Mouse (Mus musculus): ENCODE data around the gene Dhx34.

Gene Dhx34

GRCm38 (mm10) chr7:16210862-16211365 lies 10.9 kb downstream of the Dhx34 start:
- DNase-seq (ENCODE audit: low spot score in 2 of 2), result no peak

DNA sequence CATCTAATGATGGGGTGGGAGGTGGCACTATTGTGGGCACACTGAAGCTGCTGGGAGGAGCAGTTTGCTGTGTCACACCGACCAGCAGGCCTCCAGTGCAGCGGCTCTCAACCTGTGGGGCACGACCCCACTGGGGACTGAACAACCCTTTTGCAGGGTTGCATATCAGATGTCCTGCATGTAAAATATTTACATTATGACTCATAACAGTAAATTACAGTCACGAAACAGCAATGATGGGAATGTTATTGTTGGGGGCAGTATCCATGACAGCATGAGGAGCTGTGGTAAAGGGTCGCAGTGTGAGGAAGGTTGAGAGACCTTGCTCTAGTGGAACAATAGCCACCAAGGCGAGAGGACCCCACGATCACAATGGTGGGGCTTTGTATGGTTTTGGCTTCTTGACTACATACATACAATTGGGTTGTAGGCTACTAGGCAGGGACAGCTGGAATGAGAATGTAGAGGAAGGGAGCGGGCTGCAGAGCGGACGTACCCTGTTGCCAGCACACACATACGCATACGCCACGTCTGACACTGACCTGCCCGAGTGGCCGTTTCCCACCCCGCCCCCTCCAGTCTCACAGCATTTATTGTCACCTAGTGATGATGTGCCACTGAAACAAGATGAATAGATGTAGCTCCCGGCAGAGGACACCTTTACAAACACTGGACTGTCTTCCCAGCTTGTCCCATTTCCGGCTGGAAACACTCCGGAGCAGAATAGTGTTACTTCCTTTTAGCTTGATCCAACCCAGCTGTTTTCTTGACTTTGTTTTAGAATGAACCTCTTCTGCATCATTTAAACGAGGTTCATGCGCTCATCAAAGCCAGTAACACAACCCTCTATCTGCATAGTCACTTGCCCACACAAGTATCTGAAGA lies 12.8 kb downstream of the Dhx34 start:
- no peak for DNase-seq (ENCODE audit: low spot score in 2 of 2)

DNA sequence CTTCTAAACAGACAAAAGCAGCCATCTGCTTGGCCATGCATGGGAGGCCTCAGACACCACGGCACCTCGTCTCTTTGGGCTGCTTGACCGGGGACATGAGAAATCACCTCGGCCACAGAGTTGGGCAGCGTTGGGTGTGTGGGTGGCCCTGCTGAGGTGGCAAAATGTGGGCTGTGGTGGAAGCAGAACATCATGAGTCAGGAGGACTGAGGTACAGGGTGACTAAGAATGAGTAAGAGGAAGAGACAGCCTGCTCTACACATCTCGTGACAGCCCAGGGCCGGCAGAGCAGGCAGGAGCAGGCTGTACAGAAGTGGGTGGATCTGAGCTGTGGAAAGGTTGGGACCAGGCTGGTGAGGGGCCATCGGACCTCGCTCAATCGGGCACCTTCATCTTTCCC lies 14.3 kb downstream of the Dhx34 start:
- peak; percentile 26 to 34 for DNase-seq (ENCODE audit: low spot score in 2 of 2)

DNA sequence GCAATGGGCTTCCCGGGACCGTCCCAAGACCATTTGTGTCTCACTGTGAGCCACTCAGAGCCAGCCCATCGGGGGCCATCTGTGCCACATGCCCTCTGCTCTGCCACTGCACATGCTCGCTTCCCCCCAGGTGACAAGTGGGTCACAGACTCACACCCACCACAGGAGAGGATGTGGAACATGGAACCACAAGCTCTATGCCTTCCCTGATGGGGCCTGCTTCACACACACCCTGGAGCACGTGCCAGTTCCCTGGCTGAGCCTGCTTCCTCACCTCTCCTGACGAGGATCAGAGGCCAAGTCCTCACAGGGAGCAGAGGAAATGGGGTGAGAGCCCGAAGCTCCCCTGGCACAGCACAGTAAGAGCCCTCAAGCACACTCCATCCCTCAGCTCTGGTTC lies 14.8 kb downstream of the Dhx34 start:
- no peak for DNase-seq (ENCODE audit: low spot score in 2 of 2)

DNA sequence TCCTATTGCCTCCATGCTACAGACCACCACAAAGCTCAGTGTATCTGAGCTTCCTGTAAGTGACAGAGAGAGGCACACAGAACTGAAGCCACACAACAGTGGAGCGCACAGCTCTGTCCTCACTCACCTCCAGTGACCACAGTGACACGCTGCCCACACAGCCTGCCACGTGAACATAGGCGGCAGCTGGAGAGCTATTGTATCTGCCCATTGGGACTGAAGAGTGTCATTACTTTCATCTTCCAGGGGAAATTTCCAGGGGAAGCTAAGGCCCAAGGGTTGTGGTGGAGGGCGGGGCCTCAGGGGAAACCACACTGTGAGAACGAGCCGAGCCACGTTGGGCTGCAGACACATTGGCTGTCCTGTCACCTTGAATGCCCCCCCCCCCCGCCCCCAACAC lies 17.0 kb downstream of the Dhx34 start:
- DNase-seq (ENCODE audit: low spot score in 2 of 2), result no peak

DNA sequence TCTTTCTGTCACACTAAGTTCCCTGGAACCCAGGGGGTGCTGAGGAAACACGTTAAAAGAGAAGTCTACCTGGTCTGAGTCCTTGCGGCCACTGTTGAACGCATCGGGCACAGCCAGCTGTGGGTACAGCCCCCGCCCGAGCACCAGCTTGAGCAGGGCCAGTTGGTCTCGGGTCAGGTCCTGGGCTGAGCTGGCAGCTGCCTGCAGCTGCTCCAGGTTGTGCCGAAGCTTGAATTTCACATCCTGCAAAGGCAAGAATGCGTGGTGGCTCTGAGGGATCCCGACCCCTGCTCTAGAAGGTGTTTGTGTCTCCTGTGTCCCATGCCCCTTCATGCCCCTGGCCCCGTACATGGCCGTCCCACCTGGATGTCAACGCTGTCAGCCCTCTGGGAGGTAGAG lies 18.3 kb downstream of the Dhx34 start:
- DNase-seq (ENCODE audit: low spot score in 2 of 2), result no peak

GRCm38 (mm10) chr7:16202756-16203504 lies 18.9 kb downstream of the Dhx34 start:
- DNase-seq (ENCODE audit: low spot score in 2 of 2), result no peak

DNA sequence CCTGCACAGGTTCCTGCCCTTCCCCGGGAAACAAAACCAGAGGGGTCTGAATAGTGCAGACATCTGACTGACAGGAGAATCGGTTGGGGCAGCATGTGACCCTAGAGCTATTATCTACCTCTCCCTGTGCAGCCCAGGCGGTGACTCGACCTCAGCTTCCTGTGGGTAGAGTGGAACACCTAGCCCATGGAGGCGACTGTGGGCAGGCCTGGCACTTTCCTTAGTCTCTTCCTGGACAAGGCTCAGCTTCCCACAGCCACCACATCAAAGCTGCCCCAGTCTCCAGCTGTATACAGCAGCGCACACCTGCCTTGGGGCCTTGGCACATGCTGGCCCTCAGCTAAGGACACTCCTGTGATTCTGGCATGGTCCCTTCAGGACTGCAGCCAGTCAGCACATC lies 20.7 kb downstream of the Dhx34 start:
- DNase-seq (ENCODE audit: low spot score in 2 of 2), result no peak

DNA sequence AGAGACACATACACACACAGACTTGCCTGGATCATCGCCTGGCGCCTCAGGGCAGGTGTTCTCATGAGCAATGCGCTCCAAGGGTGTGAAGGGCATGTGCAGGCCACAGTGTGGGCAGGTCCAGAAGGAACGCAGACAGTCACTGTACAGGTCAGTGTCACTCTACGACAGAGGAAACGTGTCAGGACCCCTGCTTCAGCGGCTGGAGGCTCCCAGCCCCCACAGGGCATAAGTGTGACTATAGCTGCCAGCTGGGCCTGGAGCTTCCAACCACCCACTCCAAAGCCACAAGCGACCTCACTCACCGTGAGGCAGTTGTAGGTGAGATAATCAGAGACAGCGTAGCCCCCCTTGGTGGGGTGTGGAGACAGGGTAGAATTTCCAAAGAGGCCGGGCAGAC lies 23.3 kb downstream of the Dhx34 start:
- DNase-seq (ENCODE audit: low spot score in 2 of 2), result no peak

DNA sequence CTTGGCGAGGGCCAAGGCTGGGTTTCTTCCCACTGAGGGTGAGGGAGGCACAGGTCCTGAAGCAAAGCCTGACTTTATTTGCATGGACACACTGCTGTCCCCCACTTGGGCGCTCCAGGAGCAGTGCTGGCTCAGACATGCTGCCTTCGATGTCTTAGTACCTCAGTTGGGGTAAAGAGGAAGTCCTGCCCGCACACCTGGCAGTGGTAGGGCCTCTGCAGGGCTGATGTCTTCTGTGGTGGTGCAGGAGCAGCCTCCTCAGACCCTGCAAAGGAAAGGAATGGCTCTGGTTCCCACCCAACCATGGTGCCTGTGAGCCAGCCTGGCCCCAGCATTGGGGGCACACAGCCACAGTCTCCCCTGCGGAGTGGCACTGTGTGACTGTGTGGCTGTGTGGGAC lies 24.7 kb downstream of the Dhx34 start:
- DNase-seq (ENCODE audit: low spot score in 2 of 2), result peak; percentile 77

DNA sequence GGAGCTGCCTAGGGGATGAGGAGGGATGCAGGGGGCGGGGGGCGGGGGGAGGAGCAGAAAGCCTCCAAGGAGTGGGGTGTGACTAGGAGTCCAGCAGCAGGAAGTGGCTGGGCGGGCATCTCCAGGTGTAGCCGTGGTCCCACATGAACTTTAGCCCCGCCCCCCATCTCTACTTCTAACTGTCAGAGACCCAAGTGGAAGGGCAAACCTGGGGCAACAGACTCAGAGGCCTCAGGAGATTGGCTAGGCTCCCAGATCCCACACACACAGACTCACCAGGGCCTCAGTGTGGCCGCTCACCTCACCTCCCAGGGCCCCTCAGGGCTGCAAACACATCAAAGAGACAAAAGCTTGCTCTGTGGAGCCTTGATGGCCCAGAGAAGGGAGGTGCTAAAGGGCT lies 25.2 kb downstream of the Dhx34 start:
- no peak for DNase-seq (ENCODE audit: low spot score in 2 of 2)

DNA sequence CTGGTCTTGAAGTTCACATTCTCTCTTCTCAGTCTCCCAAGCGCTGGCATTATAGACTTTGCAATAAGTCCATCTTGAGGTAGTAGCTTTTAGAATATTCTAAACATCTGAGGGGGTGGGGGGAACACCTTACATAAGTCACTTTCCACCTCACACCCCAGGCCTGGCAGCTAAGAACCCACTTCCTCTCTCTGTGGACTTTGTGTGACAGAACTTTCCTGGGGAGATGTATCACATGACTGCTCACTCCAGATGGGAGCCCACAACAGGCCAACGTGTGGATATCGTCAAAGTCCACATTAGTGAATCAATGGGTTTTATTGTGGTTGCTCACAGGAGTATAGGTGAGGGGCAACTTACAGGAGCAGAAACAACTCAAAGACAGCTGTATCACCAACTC lies 28.1 kb downstream of the Dhx34 start:
- DNase-seq (ENCODE audit: low spot score in 2 of 2), result peak; percentile 40 to 56

DNA sequence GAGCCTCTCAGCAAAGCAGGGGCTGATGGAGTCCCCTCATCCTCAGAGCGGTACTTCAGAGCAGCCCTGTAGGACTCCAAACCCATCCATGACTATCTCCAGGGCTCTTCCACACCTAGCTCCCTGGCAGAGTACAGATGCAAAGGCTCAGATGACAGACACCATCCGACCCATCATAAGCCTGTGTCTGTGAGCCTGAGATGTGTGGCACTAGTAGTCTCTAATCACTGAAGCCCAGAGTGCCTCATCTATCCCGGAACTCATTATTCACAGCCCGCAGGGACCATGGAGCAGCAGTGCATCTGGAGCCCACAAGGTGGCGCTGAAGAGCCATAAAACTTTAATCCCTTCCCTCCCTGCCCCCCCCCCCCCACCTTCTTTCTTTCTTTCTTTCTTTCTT lies 29.5 kb downstream of the Dhx34 start:
- DNase-seq (ENCODE audit: low spot score in 2 of 2), result peak; percentile 49 to 70

DNA sequence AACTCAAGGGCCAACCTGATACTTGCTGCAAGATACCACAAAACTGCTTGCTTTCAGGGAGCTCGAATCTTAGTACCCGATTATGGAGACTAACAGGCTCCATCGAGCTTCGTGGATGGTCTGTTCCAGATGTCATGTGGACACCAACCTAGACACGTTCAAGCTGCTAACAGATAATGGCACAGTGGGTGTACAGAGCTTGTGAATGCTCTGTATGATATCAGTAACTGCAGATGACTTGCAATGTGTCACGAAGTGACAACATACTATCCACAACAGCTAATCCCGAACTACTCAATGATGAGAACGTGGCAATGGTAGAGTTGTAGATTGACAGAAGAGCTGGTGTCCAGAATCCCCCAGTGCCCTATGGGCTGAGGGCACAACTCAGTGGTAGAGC lies 34.3 kb downstream of the Dhx34 start:
- no peak for DNase-seq (ENCODE audit: low spot score in 2 of 2)

DNA sequence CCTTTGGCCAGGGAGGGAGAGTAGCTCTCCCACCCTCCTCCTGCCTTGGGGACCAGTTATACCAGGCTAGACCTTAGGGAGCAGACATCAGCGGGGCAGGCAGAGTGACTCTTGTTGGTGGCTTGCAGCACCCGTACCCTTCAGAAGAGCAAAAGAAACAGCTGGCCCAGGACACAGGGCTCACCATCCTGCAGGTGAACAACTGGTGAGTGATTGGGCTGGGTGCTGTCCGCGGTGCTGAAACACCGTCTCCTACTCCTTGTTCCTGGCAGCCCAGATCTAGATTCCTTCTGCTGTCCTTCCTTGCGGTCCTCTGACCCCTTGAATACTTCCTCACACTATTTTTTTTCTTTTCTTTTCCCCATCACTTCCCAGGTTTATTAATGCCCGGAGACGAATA lies 38.2 kb downstream of the Dhx34 start:
- DNase-seq (ENCODE audit: low spot score in 2 of 2), result no peak

GRCm38 (mm10) chr7:16178114-16178513 lies 43.7 kb downstream of the Dhx34 start:
- DNase-seq (ENCODE audit: low spot score in 2 of 2), result no peak

- DNase-seq (ENCODE audit: low spot score in 2 of 2), result no peak
These were observed 46.3 kb downstream of the Dhx34 start for GRCm38 (mm10) chr7:16175542-16175931.

DNA sequence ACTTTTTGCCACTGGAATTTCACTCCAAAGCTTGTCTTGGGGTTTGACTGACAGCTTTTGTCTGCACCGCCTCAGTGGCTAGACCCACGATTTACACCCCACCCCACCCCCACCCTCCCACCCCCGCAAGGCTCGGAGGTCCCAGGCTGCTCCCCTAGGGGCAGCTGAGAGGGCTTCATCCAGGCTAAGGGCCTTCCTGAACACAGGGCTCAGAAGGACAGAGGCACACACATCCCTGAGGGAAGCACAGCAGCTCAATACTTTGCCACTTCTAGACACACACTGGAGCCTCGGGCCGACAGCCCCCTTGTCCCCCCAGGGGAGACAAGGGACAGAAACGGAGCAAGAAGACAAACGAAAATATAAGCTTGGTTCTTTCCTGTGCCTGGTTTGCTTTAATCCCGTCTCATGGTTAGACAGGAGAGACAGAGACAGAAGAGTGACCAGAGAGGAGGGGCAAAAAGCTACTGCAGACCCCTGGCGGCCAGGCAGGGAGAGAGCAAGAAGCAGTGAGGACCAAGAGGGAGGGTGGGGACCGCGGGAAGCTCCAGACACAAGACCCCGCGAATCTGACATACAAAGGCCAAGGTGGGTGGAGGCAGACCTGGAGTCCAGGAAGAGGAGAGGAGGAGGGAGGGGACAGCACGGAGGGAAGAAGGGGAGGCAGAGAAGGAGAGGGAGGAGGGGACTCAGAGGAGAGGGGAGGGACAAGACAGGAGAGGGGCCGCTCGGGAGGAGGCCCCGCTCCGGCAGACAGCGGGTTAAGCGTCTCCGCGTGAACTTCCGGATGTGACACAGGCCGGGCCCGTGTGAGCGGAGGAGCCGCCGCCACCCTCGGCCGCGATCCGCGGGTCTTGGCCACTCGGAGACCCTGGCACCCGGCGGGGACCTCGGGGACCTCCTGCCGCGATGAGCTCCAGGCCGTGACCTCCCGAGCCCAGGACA lies 47.0 kb downstream of the Dhx34 start, which contains the start of gene Meis3:
Gene Meis3 (plus strand): TSS at position 494 of the 945 bp plus-strand sequence.
- peak; percentile 23 to 32 for DNase-seq (ENCODE audit: low spot score in 2 of 2)

- DNase-seq (ENCODE audit: low spot score in 2 of 2), result no peak
These were observed 48.7 kb downstream of the Dhx34 start for GRCm38 (mm10) chr7:16173146-16173545.

DNA sequence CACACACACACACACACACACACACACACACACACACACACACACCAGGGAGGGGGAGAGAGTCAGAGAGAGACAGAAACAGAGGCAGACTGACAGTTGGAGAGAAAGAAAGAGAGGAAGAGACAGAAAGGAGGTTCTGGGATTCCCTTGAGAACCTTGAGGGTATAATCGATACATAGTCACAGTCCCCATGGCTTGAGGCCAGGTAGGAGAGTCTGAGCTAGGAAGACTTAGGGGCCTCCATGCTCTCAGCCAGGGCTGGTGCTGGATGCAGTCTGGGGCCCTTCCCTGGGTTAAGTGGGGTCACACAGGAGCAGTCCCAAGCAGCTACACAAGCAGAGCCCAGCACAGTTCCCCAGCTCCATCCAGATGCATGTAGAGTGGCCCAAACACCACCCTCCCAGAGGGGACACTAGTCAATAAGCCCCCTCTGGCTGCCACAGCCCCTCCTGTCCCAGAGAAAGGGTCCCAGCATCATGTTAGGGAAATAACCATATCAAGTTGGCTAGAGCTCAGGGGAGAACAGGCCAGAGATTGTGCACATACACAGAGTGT lies 49.2 kb downstream of the Dhx34 start:
- DNase-seq (ENCODE audit: low spot score in 2 of 2), result no peak

- DNase-seq (ENCODE audit: low spot score in 2 of 2), result no peak
These were observed 49.7 kb downstream of the Dhx34 start for GRCm38 (mm10) chr7:16172141-16172581.
